Mouse (Mus musculus) forelimb bud, embryonic 11.5 days (tissue): ENCODE measurements around the gene Btbd2.
"Not testable (repeated sequence)": the region's sequence is repeated elsewhere in the genome, so short reads cannot be mapped to it uniquely, and the experiment has no call there.

Source experiments
- DNase-seq: peaks from one replicate; pipeline ENCODE4 v3.0.0-alpha.2; 2012; ENCODE audit warnings: low read depth, low spot score

Gene Btbd2

DNA sequence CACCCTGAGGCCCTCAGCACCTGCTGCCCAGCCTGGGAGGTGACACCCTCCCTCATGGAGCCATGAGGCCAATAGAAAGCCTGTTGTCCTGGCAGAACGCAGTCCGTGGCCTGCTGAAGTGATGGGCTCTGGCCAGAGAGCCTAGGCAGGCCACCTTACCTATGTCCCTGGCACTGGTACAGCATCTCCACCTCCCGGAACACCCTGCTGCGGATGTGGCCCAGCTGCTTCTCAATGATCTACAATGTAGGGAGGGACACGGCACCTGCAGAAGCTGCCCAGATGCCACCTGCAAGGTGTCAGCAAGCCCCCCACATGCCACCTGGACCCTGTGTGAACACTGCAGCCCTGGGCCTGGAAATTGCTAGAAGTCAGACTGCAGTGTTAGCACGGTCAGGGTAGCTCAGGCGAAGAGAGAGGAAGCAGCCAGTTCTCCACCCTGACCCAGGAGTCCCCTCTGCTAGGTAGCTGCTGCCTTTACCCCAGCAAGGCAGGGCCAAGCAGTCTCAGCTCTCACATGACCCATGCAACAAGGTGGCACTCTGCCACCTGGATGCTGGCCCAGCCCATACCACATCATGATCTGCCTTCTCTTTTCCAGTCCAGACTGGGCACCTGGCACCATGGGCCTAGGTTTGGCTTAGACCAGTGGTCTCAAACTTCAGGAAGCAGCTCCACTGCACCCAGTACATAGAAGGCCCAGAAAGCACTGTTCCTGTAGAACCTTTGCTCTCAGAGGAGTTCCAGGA lies 13.0 kb upstream of the Btbd2 start:
- DNase-seq = no peak

DNA sequence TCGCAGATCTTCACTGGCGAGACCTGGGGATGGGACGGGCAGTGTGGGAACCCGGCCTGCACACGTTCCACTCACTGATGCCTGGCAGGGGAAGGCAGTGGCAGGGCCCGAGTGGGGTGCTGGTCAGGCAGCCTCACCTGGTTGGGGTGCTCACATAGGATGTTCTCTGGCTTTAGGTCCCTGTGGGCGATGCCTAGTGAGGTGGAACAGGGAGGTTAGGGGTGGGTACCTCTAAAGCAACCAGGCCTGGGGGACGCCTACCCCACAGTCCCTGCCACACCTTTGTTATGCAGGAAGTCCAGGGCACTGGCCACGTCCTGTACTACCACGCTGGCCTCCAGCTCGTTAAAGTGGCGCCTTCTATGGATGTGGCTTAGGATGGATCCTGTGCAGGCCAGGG lies 12.1 kb upstream of the Btbd2 start:
- DNase-seq = no peak

DNA sequence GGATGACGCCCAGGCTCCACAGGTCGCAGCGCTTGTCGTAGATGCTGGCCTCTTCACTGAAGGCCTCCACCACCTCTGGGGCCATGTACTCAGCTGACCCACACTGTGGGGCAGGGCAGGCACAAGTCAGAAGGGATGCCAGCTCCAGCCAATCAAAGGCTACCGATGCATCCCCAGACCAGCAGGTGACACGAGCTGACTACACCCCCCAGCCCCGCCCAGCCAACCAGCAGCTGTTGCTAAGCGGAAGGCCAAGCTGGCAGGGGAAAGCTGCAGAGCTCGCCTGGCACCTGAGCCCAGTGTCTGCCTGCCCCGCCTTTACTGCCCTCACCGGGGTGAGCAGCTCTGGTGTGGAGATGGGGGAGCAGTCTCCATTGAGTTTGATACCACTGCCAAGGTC lies 11.7 kb upstream of the Btbd2 start:
- DNase-seq = no peak

DNA sequence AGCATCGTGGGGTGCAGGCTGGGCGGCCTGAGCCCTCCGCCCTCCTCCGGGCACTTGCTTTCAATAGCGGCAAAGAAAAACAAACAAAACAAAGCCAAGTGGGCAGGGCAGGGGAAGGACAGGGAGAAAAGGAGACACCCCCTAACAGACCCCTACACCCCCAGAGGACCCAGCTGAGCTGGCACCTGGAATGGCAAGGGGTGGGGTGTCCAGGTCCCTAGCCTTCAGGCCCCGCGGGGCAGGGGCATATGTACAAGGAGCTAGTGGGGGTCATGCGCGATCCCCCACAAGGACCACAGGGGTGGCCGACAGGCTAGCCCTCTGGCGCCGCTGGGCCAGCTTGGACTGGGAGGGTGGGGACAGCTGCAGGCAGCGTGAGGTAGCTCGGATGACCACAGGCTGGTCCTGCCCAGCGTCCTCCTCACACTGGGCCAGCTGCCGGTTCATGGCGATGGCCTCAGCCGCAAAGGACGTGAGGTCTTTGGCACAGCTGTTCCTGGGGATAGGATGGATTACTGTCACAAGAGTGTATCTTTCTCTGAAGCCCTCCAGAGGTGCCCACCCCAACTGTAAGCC lies 10.1 kb upstream of the Btbd2 start:
- DNase-seq = no peak

DNA sequence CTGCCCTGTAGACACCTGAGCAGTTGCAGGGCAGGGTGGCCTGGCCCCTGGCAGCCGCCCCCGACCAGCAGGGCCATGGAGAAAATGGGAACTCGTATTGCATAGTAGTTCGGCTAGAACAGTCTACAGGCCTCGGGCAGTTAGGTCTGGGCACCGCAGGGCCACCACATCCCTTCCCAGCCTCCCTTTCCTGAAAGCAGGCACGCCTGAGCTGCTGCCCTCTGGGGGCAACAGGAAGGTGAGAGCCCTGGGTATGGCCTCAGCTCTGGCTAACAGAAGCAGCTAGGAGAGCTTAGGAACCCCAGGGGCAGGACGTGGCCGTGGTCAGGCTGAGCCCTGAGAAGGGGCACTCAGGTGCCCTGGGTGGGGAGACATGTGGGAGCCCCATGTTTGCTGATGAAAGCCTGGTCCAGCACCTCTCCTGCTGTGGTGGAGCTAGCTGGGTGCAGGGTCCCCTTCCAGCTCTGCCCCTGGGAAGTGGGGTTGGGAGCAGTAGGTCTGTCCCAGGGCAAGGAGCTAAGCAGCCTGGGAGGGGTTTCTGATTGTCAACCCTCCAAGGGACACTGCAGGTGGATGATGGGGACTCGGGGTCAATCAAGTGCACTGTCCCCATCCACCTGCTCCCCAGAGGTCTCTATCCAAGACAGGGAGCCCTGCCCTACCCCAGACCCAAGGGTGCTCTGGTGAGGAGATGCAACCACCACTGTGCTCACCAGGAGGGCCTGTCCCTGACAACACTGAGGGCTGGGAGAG lies 9.3 kb upstream of the Btbd2 start:
- DNase-seq = no peak

DNA sequence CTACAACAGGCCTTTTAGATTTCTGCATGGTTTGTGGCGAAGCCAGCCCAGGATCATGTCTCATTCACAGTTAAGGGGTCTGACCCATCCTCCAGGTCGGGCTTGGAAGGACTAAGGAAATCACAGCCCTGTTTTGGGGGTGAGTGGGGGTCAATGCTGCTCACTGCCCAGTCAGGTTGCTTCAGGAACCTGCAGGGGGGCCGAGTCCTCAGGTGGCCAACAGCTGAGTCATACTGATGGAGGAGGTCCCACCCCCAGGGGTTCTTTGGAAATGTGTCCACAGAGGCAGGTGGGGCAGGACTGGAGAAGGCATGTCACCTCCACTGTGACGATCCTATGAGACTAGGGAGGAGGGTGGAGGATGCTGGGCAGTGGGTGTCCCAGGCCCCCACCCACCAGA lies 8.6 kb upstream of the Btbd2 start:
- no peak for DNase-seq

DNA sequence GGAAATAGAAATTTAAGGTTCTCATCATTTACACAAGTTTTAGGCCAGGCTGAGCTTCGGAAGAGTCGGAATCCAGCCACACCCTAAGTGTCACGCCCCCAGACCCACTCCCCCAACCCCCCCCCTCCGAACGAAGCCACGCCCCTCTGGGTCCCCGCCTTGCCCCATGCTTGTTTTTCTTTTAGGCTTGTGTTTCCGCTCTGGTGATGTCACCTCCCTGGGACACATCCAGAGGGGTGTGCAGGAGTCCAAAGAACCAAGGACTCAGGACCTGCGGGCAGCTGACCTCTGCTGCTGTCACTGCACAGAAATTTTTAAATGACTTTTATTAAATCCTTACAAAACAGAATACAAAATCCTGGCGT lies 8.1 kb upstream of the Btbd2 start:
- DNase-seq = no peak

DNA sequence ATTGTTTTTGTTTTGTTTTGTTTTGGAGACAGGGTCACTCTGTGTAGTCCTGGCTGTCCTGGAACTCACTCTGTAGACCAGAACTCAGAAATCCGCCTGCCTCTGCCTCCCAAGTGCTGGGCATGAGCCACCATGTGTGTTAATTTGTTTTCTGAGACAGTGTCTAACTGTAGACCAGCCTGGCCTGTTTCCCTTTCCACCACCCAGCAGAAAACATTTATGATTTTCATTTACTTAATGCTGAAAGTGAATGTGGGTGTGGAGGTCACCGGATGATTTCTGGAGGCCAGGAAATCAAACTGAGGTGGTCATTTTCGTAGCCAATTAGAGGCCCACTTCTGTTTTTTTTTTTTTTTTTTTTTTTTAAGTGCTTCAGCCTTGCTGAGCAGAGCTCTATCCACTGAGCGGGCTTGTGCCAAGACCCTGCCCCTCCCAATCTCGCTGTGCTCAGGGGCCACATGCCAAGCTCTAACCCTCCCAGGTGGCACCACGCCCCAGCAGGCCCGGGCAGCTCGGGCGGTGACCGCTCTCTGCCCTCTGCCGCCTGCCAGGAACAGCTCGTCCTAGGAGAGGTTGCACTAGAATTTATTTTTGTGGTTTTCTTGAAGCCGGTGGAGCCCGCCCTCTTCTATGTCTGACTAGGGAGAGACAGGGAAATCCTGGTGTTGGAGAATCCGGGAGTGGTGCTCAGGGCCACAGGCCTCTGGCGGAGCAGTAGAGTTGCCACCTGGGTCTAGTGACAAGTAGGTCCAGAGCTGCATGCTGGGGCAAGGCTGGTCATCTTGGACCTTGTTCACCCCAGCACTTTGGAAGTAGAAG lies 7.5 kb upstream of the Btbd2 start:
- DNase-seq = no peak

DNA sequence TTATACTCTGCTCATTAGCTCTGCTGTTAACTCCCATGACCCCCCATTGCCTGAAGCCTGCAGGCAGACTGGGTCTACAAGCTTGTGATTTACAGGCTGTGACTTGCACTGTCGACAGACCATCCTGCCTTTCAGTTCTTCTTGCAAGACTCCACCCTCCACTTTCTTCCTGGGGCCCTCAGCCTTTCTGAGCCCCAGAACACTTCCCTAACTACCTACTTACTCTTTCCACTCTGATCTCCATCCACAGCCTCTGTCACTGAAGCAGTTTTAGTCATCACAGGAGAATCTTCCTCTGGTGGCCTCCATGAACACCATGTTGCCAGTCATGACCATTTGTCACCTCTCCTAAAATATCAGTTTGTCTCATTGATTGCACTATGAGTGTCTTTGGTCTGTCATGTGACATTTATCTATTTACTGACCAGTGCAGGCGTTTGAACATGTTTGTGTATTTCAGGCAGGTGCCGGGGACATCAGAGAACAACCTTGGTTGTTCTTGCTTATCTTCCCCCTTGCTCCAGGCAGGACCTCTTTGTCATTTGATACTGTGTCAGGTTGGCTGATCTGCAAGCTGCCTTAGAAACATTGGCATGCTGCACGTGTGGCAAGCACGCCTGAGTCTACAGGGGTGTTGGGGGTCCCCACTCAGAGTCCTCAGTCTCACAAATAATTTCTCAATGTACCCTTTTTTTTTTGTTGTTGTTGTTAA lies 6.8 kb upstream of the Btbd2 start:
- DNase-seq = peak; percentile 39

DNA sequence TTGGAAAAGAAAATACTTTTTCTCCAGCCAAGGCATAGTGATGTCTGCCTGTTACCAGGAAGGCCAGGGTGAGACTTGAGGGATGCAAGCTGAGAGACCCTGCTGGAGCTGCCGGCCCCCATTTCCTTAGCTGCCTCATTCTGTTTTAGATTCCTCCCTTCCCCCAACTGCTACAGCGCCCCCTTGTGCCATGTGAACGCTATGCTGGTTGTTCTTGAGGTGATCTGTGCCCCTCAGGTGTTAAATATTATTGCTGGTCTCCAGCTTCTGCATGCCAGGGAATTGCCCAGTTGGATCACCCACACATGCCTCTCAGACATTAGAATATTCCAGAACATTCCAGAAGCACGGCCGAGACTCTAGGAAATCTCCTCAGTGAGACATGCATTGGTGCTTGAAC lies 4.3 kb upstream of the Btbd2 start:
- peak; percentile 56 for DNase-seq

DNA sequence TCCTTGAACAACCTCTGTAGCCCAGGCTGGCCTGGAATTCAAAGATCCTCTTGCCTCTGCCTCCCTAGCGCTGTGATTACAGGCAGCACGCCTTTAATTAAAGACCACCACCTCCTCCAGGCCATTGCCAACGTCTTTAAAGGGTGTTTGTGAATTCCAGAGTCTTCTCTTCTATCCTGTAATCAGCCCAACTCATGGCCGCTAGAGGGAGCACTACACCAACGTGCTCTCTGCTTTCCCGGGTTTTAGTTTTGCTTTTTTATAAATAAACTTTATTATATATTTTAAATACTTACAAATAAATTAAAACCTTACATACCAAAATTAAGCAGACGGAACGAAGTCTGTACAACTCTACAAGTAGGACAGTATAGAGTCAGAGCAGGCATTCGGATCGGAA lies 2.3 kb upstream of the Btbd2 start:
- DNase-seq = peak; percentile 72

DNA sequence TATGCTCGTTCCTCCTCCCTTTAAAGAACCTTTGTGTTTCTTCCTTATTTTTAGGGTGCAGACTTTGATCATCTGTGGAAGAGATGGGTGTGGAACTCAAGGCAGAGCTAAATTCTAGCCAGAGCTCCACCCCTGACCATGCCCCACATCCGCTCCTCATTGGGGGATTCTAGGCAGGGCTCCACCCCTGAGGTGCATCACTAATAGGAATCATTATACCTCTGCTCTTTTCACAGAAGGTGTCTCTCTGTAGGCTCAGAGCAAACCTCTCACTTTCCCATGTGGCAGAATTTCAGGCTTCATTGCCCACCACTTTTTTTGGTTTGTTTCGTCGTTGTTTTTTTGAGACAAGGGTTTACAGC lies 2.0 kb upstream of the Btbd2 start:
- no peak for DNase-seq

DNA sequence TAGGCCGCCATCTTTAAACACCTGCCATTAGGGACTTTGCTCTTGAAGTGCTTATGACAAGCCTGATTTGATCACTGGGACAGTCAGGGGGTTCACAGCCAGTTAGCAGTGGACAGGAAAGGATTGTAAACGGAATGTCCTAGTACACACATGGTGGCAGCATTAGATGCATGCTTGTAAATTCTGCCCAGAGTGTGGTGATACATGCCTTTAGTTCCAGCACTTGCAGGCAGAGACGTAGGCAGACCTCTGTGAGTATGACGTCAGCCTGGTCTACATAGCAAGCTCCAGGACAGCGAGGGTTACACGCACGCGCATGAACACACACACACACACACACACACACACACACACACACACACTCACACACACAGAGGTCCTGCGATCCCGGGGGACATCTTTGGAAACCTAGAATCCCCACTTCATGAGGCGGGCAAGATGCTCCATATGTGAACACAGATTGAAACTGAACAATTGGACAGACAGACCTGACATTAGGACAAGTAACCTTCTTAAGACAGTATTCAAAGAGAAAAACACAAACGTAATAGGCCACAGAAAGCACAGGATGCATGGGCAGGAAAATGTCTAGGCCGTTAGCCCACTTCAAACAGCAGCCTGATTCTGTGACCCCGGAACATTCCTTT lies 1.4 kb upstream of the Btbd2 start:
- DNase-seq = no peak

DNA sequence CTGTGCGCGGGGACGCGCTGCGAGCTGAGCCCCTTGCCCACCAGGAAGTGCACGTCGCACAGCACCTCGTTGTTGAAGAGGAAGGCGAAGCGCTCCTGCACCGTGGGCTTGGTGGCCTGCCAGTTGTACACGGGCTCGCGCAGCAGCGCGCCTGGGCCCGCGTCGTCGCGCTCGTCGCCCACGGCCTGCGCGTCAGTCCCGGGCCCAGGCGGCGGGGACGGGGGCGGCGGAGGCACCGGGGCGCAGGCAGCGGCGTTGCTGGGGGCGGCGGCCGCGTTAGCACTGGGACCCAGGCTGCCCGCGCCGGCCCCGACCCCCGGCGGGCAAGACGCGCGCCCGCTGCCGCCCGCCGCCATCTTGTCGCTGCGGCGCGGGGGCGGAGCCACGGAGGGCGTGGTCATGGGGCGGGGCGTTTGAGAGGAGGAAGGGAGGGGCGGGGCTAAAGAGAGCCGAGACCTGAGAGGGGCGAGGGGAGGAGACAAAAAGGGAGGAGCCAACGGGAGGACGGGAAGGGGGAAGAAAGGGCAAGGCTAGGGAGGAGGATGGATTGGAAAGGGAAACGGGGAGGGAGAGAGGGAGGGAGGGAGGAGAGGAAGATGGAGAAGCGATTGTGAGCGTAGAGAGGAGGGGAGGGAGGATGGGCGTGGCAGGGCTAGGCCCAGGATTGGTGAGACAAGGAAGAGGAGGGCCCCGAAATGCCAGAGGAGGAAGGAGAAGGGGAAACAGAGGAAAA lies 575 bp downstream of the Btbd2 start:
- DNase-seq = peak; percentile 99

DNA sequence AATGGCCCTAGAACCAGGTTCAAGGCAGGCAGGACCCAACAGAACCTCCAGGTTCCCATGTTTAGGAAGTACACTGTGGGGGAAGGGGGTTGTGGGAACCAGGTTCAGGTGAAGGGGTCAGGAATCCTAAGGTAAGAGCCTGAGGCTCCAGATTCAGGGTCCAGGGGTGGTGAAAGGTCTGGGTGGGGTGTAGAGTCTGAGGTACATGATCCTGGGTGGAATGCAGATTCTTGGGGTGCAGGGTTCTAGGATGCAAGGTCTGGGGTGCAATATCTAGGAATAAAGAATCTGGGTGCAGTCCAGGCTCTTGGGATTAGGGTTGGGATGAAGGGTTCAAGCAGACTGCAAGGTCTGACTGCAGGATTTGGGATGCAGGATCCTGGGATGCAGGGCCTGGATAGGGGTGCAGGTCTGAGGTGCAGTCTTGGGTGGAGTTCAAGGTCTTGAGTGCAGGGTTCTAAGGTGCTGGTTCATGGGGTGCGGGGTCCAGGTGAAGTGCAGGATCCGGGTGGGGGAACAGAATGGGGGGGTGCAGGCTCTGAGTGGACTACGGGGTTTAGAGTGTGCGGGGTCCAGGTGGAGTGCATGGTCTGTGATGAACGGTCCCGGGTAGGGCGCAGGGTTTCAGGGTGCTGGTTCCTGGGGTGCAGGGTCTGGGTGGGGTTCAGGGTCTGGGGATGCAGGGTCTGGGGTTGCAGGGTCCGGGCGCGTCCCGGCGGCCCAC lies 1.3 kb downstream of the Btbd2 start:
- DNase-seq = no peak

DNA sequence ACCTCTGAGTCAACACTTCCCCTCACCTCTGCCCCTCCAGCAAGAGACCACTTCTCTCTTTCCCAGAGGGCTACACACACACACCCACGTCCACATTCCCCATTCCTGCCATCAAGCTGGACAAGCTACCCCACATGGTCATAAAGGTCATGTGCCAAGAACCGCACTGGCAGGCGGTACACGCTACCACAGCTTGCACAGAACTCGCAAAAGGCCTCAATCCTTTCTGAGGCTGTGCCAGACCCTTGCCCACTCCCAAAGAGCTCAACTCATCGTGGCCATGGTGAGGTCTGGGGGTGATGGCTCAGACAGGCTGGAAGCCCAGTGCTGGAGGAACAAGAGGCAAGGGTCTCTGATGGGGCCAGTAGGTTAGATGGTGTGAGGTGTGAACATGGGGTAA lies 2.0 kb downstream of the Btbd2 start:
- DNase-seq = no peak

DNA sequence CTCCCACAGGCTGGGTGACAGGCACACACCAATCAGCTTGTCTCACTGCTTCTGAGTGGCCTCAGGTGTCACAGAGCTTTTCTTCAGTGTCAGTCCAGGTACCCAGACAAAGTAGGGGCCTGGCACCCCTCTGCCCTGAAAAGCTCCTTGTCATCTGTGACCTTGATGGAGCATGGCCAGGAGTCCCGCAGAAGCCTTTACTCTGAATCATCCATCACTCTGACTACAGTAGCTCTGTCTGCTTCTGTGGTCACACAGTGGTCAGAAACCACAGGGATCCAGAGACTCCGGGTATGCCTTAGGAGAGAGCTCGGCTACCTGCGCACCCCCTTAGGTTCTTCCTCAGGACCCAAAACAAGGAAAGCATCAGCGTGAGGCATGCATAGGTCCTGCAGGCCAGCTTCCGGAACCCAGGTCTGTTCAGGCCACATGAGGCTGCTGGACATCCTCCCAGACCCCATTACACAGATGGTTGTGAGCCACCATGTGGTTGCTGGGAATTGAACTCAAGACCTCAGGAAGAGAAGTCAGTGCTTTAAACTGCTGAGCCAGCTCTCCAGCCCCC lies 3.6 kb downstream of the Btbd2 start:
- DNase-seq = no peak

DNA sequence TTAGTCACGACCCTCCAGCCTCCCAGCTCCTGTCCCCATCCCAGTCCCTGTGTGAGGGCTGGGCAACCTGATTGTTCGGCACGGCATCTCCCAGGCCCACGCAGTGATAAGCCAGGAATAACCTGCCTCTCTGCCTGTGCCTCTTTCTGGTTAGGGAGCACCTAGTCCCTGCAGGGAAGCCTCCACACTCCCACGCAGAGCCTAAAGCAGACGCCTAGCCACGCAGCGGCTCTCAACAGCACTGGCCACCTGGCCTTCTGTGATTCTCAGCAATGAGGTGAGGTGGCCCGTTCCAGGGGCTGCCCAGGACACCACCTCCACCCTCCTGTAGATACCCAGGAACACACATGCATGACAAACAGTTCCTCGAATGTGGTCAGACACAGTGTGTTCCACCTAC lies 6.5 kb downstream of the Btbd2 start:
- DNase-seq = no peak

DNA sequence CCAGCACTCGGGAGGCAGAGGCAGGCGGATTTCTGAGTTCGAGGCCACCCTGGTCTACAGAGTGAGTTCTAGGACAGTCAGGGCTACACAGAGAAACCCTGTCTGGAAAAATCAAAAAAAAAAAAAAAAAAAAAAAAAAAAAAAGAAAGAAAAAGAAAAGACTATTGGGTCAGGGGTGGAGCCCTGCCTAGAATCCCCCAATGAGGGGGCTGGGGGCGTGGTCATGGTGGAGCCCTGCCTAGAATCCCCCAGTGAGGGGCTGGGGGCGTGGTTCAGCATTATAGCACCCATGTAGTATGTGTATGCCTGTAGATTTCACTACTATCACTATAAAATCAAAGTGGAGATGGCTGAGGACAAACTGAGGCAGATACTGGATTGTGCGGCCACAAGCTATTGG lies 7.0 kb downstream of the Btbd2 start:
- not testable (repeated sequence) for DNase-seq
